Mouse (Mus musculus): ENCODE measurements at regions not wholly inside any gene's neighbourhood (a gene's known extent, or its start where the extent isn't known, plus 50 kb on each side); places are given as distances from the start of the nearest gene placed in this dataset.

DNA sequence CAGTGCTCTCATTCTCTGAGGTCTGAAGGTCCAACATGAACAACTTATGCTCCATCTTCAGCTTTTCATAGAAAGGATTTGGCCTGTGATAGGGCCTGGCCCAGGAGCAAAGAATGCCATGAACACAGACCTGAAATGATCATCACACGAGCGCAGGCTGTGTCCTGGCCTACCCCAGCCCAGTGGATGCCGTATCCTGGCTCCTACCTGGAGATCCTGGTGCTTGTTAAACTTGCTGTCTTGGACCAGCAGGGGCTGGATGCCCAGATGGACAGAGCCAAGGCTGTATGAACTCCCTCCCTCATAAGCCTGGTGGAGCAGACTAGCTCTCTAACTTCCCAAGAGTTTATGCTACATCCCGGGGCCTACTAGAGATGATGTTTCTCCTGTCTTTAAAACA is 89.5 kb downstream of the Duxbl3 start:
- TF ChIP-seq ZC3H11A (IDR thresholded peaks at IDR 0.05; ENCODE audit: borderline replicate concordance, low read depth, low read length) = no peak
- TF ChIP-seq MAFK (IDR thresholded peaks at IDR 0.05; ENCODE audit: insufficient read depth, low read depth, low read length) = no peak
- in situ Hi-C loops (cut with MboI; ENCODE audit: low sequenced_read_pairs in 2 of 2, unreplicated experiment in 2 of 2) = no loop called here
- Histone ChIP-seq H3K9me3 (ENCODE audit: control insufficient read depth, insufficient read depth, low read depth, low read length) (no peaks in the 10 kb centered on the region), H3K9ac (ENCODE audit: insufficient read depth, low read depth, low read length, poor library complexity, severe bottlenecking) (no peak overlapping the region), H3K4me1 (ENCODE audit: control insufficient read depth in 2 of 2, insufficient read depth in 2 of 2, low read length in 2 of 2, poor library complexity in 1 of 2) (peaks cover 0 to 2% of the 10 kb centered on the region in 2 experiments; a peak in 1 of 4 replicates), H3K36me3 (ENCODE audit: control insufficient read depth, insufficient read depth, low read length, poor library complexity, severe bottlenecking) (no peaks in the 10 kb centered on the region), H3K27ac (ENCODE audit: insufficient read depth, low read depth, low read length, poor library complexity, severe bottlenecking) (no peak overlapping the region), H3K4me3 (ENCODE audit: insufficient read depth in 1 of 2, low read depth in 1 of 2, low read length in 2 of 2, poor library complexity in 1 of 2, severe bottlenecking in 1 of 2) (no peak overlapping the region)
- no peak for DNase-seq (ENCODE audit: low read depth, low spot score)

DNA sequence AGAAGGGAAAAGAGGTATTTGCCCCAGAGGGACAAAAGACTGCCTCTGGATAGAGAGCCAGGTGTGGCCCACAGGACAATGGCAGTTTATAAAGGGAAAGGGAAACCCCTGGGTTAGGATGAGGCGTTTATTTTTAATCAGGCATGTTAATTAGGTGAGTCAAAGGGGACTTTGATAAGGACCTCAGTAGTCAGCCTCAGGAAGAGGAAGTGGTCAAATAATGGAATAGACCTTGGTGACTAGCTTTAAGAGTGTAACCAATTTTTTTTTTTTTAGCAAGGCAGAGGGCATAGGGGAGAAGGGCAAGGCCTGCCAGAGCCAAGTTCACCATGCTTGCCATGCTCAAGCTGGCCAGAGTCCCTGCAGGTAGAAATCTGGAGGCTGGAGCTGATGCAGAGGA is 95.2 kb downstream of the Duxbl3 start:
- H3K9me3 ChIP-seq (ENCODE audit: control insufficient read depth, insufficient read depth, low read depth, low read length) = no peaks in the 10 kb centered on the region
- no peak overlapping the region for H3K27ac ChIP-seq (ENCODE audit: insufficient read depth, low read depth, low read length, poor library complexity, severe bottlenecking)
- in situ Hi-C loops (cut with MboI; ENCODE audit: low sequenced_read_pairs in 2 of 2, unreplicated experiment in 2 of 2) = no loop called here
- DNase-seq (ENCODE audit: low read depth, low spot score) = no peak
- no peak overlapping the region for H3K9ac ChIP-seq (ENCODE audit: insufficient read depth, low read depth, low read length, poor library complexity, severe bottlenecking)
- no peak overlapping the region for H3K4me3 ChIP-seq (ENCODE audit: insufficient read depth in 1 of 2, low read depth in 1 of 2, low read length in 2 of 2, poor library complexity in 1 of 2, severe bottlenecking in 1 of 2)
- TF ChIP-seq MAFK (IDR thresholded peaks at IDR 0.05; ENCODE audit: insufficient read depth, low read depth, low read length) = no peak
- TF ChIP-seq ZC3H11A (IDR thresholded peaks at IDR 0.05; ENCODE audit: borderline replicate concordance, low read depth, low read length) = no peak
- TF ChIP-seq ZNF384 (IDR thresholded peaks at IDR 0.05; ENCODE audit: low read depth, low read length) = no peak
- no peak for TF ChIP-seq CHD2 (IDR thresholded peaks at IDR 0.05; ENCODE audit: low read depth, low read length)
- TF ChIP-seq HCFC1 (IDR thresholded peaks at IDR 0.05; ENCODE audit: borderline replicate concordance, insufficient read depth, low read length) = no peak
- H3K4me1 ChIP-seq (ENCODE audit: control insufficient read depth in 2 of 2, insufficient read depth in 2 of 2, low read length in 2 of 2, poor library complexity in 1 of 2) = peaks cover 0 to 7% of the 10 kb centered on the region in 2 experiments; a peak in 1 of 4 replicates
- H3K36me3 ChIP-seq (ENCODE audit: control insufficient read depth, insufficient read depth, low read length, poor library complexity, severe bottlenecking) = no peaks in the 10 kb centered on the region

DNA sequence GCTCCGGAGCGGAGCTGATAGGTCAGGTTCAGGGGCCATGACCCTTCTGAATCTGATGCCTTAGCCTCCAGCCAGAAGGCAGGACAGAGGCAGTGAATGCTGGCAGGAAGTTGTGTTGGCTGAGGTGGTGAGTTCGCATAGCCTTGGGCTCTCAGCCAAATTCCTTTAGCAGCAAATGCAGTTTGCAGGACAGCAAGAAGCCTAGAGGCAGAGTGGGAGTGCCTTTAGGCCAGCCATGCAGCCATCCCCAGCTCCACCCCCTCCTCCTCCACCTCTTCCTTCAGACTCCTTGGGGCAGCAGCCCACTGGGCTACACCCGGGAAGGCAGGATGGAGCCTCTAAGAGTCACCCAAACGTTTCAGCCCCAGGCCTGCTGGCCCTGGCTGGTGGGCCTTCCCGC is 99.5 kb downstream of the Duxbl3 start:
- no peak overlapping the region for H3K27ac ChIP-seq (ENCODE audit: insufficient read depth, low read depth, low read length, poor library complexity, severe bottlenecking)
- H3K9ac ChIP-seq (ENCODE audit: insufficient read depth, low read depth, low read length, poor library complexity, severe bottlenecking) = peak overlapping the region; percentile 6; the same call in 1 of the 2 replicates
- DNase-seq (ENCODE audit: low read depth, low spot score) = peak; percentile 26
- TF ChIP-seq HCFC1 (IDR thresholded peaks at IDR 0.05; ENCODE audit: borderline replicate concordance, insufficient read depth, low read length) (no peak), ZNF384 (IDR thresholded peaks at IDR 0.05; ENCODE audit: low read depth, low read length) (no peak), ZC3H11A (IDR thresholded peaks at IDR 0.05; ENCODE audit: borderline replicate concordance, low read depth, low read length) (no peak), MAFK (IDR thresholded peaks at IDR 0.05; ENCODE audit: insufficient read depth, low read depth, low read length) (no peak), CHD2 (IDR thresholded peaks at IDR 0.05; ENCODE audit: low read depth, low read length) (no peak)
- in situ Hi-C loops (cut with MboI; ENCODE audit: low sequenced_read_pairs in 2 of 2, unreplicated experiment in 2 of 2) = no loop called here
- H3K9me3 ChIP-seq (ENCODE audit: control insufficient read depth, insufficient read depth, low read depth, low read length) = no peaks in the 10 kb centered on the region
- no peaks in the 10 kb centered on the region for H3K36me3 ChIP-seq (ENCODE audit: control insufficient read depth, insufficient read depth, low read length, poor library complexity, severe bottlenecking)
- H3K4me1 ChIP-seq (ENCODE audit: control insufficient read depth in 2 of 2, insufficient read depth in 2 of 2, low read length in 2 of 2, poor library complexity in 1 of 2) = peaks cover 0 to 7% of the 10 kb centered on the region in 2 experiments; a peak in 2 of 4 replicates
- peak overlapping the region in 1 of 2 experiments; percentile 21; a peak in 2 of 4 replicates for H3K4me3 ChIP-seq (ENCODE audit: insufficient read depth in 1 of 2, low read depth in 1 of 2, low read length in 2 of 2, poor library complexity in 1 of 2, severe bottlenecking in 1 of 2)

DNA sequence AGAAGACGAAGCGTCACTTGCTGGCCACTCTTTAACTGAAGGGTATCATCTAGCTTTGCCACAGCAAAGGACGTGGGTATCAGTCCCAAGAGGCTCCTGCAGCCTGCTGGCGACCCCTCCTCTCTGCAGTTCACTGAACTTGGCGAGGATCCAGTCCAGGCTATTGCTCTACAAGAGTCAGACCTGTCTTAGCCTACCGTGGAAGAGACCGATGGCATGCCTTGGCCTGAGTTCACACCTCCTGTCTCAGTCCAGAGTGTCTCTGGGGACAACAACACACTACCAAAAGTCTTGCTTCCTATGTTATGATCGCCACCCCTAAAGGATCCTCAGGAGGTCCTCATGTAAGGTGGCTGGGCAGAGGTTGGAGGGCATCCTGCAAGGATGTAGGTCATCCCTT is 100.2 kb downstream of the Duxbl3 start:
- Histone ChIP-seq H3K4me3 (ENCODE audit: insufficient read depth in 1 of 2, low read depth in 1 of 2, low read length in 2 of 2, poor library complexity in 1 of 2, severe bottlenecking in 1 of 2) (no peak overlapping the region), H3K4me1 (ENCODE audit: control insufficient read depth in 2 of 2, insufficient read depth in 2 of 2, low read length in 2 of 2, poor library complexity in 1 of 2) (peaks cover 0 to 7% of the 10 kb centered on the region in 2 experiments; a peak in 2 of 4 replicates), H3K27ac (ENCODE audit: insufficient read depth, low read depth, low read length, poor library complexity, severe bottlenecking) (no peak overlapping the region), H3K36me3 (ENCODE audit: control insufficient read depth, insufficient read depth, low read length, poor library complexity, severe bottlenecking) (no peaks in the 10 kb centered on the region), H3K9me3 (ENCODE audit: control insufficient read depth, insufficient read depth, low read depth, low read length) (no peaks in the 10 kb centered on the region), H3K9ac (ENCODE audit: insufficient read depth, low read depth, low read length, poor library complexity, severe bottlenecking) (no peak overlapping the region)
- in situ Hi-C loops (cut with MboI; ENCODE audit: low sequenced_read_pairs in 2 of 2, unreplicated experiment in 2 of 2) = no loop called here
- no peak for TF ChIP-seq CHD2 (IDR thresholded peaks at IDR 0.05; ENCODE audit: low read depth, low read length)
- no peak for DNase-seq (ENCODE audit: low read depth, low spot score)

DNA sequence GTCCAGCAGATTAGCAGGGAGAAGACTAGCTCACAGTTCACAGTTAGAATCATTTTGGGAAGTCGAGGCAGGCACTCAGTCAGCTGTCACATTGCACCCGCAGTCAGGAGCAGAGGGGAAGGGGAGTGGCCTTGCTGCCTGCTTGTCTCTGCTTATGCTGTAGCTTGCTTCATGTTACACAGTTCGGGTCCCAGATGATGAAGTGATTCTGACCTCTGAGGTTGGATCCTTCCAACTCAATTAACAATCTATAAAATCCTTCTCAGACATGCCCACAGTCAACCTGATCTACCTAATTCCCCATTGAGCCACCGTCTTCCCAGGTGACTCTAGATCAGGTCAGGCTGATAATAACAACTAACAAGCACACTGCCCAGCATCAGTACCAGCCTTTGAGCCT is 102.3 kb downstream of the Duxbl3 start:
- Histone ChIP-seq H3K9me3 (ENCODE audit: control insufficient read depth, insufficient read depth, low read depth, low read length) (no peaks in the 10 kb centered on the region), H3K27ac (ENCODE audit: insufficient read depth, low read depth, low read length, poor library complexity, severe bottlenecking) (no peak overlapping the region), H3K36me3 (ENCODE audit: control insufficient read depth, insufficient read depth, low read length, poor library complexity, severe bottlenecking) (no peaks in the 10 kb centered on the region), H3K9ac (ENCODE audit: insufficient read depth, low read depth, low read length, poor library complexity, severe bottlenecking) (no peak overlapping the region), H3K4me1 (ENCODE audit: control insufficient read depth in 2 of 2, insufficient read depth in 2 of 2, low read length in 2 of 2, poor library complexity in 1 of 2) (peaks cover 0 to 7% of the 10 kb centered on the region in 2 experiments; a peak in 2 of 4 replicates), H3K4me3 (ENCODE audit: insufficient read depth in 1 of 2, low read depth in 1 of 2, low read length in 2 of 2, poor library complexity in 1 of 2, severe bottlenecking in 1 of 2) (no peak overlapping the region)
- in situ Hi-C loops (cut with MboI; ENCODE audit: low sequenced_read_pairs in 2 of 2, unreplicated experiment in 2 of 2) = no loop called here
- DNase-seq (ENCODE audit: low read depth, low spot score) = no peak
- TF ChIP-seq MAFK (IDR thresholded peaks at IDR 0.05; ENCODE audit: insufficient read depth, low read depth, low read length) (no peak), HCFC1 (IDR thresholded peaks at IDR 0.05; ENCODE audit: borderline replicate concordance, insufficient read depth, low read length) (no peak), CHD2 (IDR thresholded peaks at IDR 0.05; ENCODE audit: low read depth, low read length) (no peak), ZC3H11A (IDR thresholded peaks at IDR 0.05; ENCODE audit: borderline replicate concordance, low read depth, low read length) (no peak), ZNF384 (IDR thresholded peaks at IDR 0.05; ENCODE audit: low read depth, low read length) (no peak)

Measured in ES-E14 (cell line).